Mouse (Mus musculus) lung, postnatal 0 days (tissue): ENCODE results near the gene Capn11.

Experiments used
- CTCF ChIP-seq: IDR thresholded peaks from 2 replicates; pipeline ENCODE4 v1.5.1; 2016; ENCODE audit warnings: antibody characterized with exemption, mild to moderate bottlenecking
- EP300 ChIP-seq: IDR thresholded peaks from 2 replicates; pipeline ENCODE4 v1.6.1; 2016; ENCODE audit warnings: antibody characterized with exemption, mild to moderate bottlenecking, control low read depth

DNA sequence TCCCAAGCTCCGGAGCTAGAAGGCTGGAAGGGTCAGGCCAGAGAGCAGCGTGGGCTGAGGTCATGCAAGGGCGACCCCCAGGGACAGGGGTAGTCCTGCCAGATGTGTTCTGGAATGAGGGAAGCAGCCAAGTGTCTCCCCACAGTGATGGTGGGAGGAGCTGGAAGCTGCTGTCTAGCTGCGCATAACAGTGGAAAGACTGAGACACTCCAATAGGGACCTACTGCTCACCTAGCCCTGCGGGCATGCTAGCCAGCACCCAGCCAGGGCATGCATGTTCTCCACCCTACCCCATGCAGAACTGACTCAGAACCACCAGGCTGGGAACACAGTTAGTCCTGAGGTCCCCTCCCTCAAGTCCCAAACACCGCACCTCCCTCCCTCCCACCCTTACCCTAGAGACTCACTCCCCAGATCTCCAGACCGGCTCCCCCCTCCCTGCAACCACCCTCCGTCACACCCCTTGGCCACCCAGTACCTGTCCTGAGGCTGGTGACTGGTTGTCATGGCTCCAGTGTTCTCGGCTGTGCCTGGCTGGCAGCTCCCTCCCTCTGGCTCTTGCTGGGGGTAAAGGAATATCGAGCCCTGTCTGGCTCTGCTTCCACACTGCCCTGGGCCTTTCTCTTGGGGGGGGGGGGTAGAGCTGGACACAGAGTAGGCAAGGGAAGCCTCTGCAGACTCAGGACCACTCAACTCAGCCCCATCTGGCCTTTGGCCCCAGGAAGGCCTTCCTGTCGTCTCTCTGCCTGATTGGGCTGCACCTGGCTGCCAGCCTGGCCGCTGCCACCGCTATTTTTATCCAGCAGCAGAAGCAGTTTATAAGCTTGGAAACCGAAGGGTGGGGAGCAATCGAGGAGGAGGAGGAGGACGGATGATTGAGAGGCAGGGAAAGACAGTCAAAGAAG is 67.2 kb downstream of the Capn11 start:
- TF ChIP-seq CTCF (no peak), EP300 (no peak)
